Mouse (Mus musculus) liver, embryonic 11.5 days (tissue): Measurements from ENCODE around the gene Ppp2r1b. TPM values are rescaled to one million over a fixed set of nuclear protein-coding genes. Genes with fewer than 3 reads are reported as not detected.

Experiments
- ATAC-seq: fragments of 200-750 bp; cut with Nextera tagmentation; replicated peaks from 2 replicates; pipeline ENCODE4 v1.8.0; 2017; ENCODE audit warnings: moderate number of reproducible peaks, mild to moderate bottlenecking, moderate TSS enrichment, moderate library complexity; ENCODE audit not compliant: low FRiP score
- DNase-seq: peaks from one replicate; pipeline ENCODE4 v3.0.0-alpha.2; 2017; ENCODE audit warnings: low spot score
- H3K27ac ChIP-seq: fragments of 300-500 bp; sonication (generic); 2 replicates; pipeline ENCODE4 v1.5.1; 2014; ENCODE audit warnings: mild to moderate bottlenecking, low read depth, low read length, control low read depth
- H3K27me3 ChIP-seq: fragments of 300-500 bp; sonication (generic); replicated peaks from 2 replicates; pipeline ENCODE4 v1.6.1; 2014; ENCODE audit warnings: low read length, mixed read lengths; ENCODE audit not compliant: control insufficient read depth, insufficient read depth
- H3K36me3 ChIP-seq: fragments of 300-500 bp; sonication (generic); 2 replicates; pipeline ENCODE4 v1.6.1; 2014; ENCODE audit warnings: mild to moderate bottlenecking, low read length, moderate library complexity, mixed read lengths; ENCODE audit not compliant: control insufficient read depth, insufficient read depth
- H3K4me1 ChIP-seq: fragments of 300-500 bp; sonication (generic); replicated peaks from 2 replicates; pipeline ENCODE4 v1.6.1; 2014; ENCODE audit warnings: low read length, mixed read lengths; ENCODE audit not compliant: control insufficient read depth, insufficient read depth
- H3K4me2 ChIP-seq: fragments of 300-500 bp; sonication (generic); 2 replicates; pipeline ENCODE4 v1.6.1; 2014; ENCODE audit warnings: mild to moderate bottlenecking, control low read depth, moderate library complexity
- H3K4me3 ChIP-seq: fragments of 300-500 bp; sonication (generic); 2 replicates; pipeline ENCODE4 v1.5.1; 2014; ENCODE audit warnings: low read depth, low read length, control low read depth
- H3K9ac ChIP-seq: fragments of 300-500 bp; sonication (generic); 2 replicates; pipeline ENCODE4 v1.6.1; 2014; ENCODE audit warnings: low read depth, low read length, control low read depth
- H3K9me3 ChIP-seq: fragments of 300-500 bp; sonication (generic); 2 replicates; pipeline ENCODE4 v1.6.1; 2016; ENCODE audit warnings: low read length, inconsistent platforms, mixed read lengths; ENCODE audit not compliant: control insufficient read depth
- WGBS: fragments of 180-500 bp; shearing (Covaris S2); extraction: QIAGEN DNeasy Blood & Tissue Kit; methylation state at CpG from one replicate; pipeline ENCODE4 v1.1.7; 2014; 5-methylcytosine and 5-hydroxymethylcytosine counted together
- polyA plus RNA-seq: library from polyadenylated mRNA; unstranded; fragments of >200 nt; fragmentation: Nextera tagmentation; extraction: Ambion mirVana; gene quantifications from 2 replicates; pipeline ENCODE4 v1.2.1, GENCODE M21; 2014

Ppp2r1b gene
- polyA plus RNA-seq, 1 experiment from 2014 or later, result 143 TPM

GRCm38 (mm10) chr9:50854376-50854775, 9.3 kb downstream of the Ppp2r1b start:
- peak; percentile 79 for ATAC-seq
- no peaks in the 10 kb centered on the region for H3K9me3 ChIP-seq
- H3K4me3 ChIP-seq, result peak overlapping the region; percentile 20; the same call in 1 of the 2 replicates
- H3K27ac ChIP-seq, result peak overlapping the region; percentile 80
- peak overlapping the region; percentile 60 for H3K4me2 ChIP-seq
- H3K9ac ChIP-seq, result peak overlapping the region; percentile 55
- peaks cover 40% of the 10 kb centered on the region for H3K4me1 ChIP-seq
- H3K36me3 ChIP-seq, result peaks cover under 1% of the 10 kb centered on the region; the same call in 1 of the 2 replicates
- 40% methylated on average over 8 of the region's 8 CpGs for WGBS
- H3K27me3 ChIP-seq, result no peaks in the 10 kb centered on the region
- DNase-seq, result no peak

DNA sequence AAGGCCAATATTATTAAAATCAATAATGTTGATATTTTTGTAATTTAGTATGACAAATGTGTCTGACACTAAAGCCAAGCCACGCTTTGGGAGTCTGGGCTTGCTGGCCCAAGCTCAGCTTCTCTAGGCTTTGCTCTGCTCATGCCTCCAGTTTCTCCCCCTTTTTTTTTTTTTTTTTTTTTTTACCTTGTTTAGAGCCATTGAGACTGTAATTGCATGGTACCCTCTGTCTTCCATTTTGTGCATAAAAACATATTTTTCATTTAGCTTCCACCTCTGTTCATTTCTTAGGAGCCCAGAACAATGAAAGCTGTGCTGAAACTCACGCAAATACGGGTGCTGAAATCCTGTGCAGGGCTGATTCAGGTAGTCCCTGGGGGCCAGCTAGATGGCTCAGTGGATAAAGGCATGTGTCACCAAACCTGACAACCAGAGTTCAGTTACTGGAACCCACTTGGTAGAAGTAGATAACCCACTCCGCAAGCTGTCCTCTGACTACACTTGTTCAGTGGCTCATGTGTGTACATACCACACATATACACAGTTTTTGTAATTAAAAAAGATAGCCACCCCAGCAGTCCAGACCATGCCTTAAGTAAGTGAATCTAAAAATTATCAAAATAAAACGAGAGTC, 10.1 kb downstream of the Ppp2r1b start:
- ATAC-seq (peak; percentile 62), DNase-seq (no peak)
- H3K27me3 ChIP-seq, result no peaks in the 10 kb centered on the region
- 53% methylated on average over 5 of the region's 5 CpGs for WGBS
- H3K36me3 ChIP-seq, result peaks cover 9% of the 10 kb centered on the region
- peak overlapping the region; percentile 4; the same call in 1 of the 2 replicates for H3K4me3 ChIP-seq
- H3K4me2 ChIP-seq, result peak overlapping the region; percentile 83
- H3K9me3 ChIP-seq, result no peaks in the 10 kb centered on the region
- H3K9ac ChIP-seq, result no peak overlapping the region; the same call in 1 of the 2 replicates
- H3K27ac ChIP-seq, result peak overlapping the region; percentile 83
- H3K4me1 ChIP-seq, result peaks cover 38% of the 10 kb centered on the region

DNA sequence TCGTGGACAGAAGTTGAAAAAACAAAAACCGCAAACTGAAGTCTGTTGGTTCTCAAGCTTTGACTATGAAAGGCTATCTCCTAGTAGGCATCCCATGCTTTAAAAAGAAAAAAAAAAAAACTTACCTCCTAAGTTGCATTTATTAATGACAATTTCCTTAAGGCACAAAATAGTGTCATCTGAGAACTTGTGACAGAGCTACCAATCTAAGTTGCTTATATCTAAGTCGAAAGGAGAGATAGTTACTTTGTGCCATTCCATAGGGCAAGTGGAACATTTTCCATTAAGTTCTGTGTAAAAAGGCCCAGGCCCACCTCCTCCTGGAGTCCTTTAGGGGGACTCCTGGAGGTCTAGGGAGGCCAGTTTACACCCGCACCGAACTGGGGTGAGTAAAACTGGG, 10.7 kb downstream of the Ppp2r1b start:
- no peak for ATAC-seq
- peaks cover 34% of the 10 kb centered on the region for H3K4me1 ChIP-seq
- H3K4me3 ChIP-seq, result peak overlapping the region; percentile 72; the same call in 1 of the 2 replicates
- H3K4me2 ChIP-seq, result peak overlapping the region; percentile 83
- H3K27ac ChIP-seq, result peak overlapping the region; percentile 83
- H3K9me3 ChIP-seq, result no peaks in the 10 kb centered on the region
- H3K27me3 ChIP-seq, result no peaks in the 10 kb centered on the region
- peaks cover 14% of the 10 kb centered on the region for H3K36me3 ChIP-seq
- WGBS, result 57% methylated on average over 5 of the region's 5 CpGs
- DNase-seq, result no peak
- peak overlapping the region; percentile 70 for H3K9ac ChIP-seq

DNA sequence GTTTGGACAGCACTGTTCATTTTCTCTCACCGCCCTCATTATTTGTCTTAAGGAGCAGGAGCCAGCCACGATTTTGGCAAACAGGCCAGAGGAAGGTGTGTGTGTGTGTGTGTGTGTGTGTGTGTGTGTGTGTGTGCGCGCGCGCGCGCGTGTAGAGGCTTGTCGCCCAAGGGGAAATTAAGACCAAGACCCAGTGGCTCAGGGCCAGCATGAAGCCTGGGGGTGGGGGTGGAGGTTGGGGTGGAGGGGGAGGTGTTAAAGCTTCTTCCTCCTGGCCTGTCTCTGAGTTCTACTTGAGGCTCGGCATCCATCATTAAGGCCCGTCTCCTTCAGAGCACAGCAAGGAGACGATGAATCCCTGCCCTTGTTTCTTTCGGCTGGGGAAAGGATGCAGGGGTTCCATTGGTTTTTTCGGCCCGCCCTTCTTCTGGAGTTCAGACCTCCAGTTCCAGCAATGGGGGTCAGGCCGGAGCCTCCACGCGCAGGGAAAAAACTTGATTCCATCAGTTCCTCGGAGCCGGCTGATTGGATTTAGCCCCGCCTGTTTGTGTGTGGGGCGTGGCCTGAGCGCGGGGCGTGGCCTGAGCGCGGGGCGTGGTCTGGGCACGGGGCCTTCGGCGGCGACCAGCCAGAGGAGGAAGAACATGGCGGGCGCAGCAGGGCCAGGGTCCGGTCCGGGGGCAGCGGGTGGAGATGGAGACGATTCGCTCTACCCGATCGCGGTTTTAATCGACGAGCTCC, 11.4 kb downstream of the Ppp2r1b start:
- H3K9me3 ChIP-seq, result no peaks in the 10 kb centered on the region
- H3K27ac ChIP-seq, result peak overlapping the region; percentile 83
- H3K27me3 ChIP-seq, result no peaks in the 10 kb centered on the region
- ATAC-seq (peak; percentile 82), DNase-seq (peak; percentile 98)
- 1% methylated on average over 45 of the region's 45 CpGs for WGBS
- H3K9ac ChIP-seq, result peak overlapping the region; percentile 70
- H3K4me1 ChIP-seq, result peaks cover 31% of the 10 kb centered on the region
- peak overlapping the region; percentile 83 for H3K4me2 ChIP-seq
- H3K36me3 ChIP-seq, result peaks cover 18% of the 10 kb centered on the region
- H3K4me3 ChIP-seq, result peak overlapping the region; percentile 72

DNA sequence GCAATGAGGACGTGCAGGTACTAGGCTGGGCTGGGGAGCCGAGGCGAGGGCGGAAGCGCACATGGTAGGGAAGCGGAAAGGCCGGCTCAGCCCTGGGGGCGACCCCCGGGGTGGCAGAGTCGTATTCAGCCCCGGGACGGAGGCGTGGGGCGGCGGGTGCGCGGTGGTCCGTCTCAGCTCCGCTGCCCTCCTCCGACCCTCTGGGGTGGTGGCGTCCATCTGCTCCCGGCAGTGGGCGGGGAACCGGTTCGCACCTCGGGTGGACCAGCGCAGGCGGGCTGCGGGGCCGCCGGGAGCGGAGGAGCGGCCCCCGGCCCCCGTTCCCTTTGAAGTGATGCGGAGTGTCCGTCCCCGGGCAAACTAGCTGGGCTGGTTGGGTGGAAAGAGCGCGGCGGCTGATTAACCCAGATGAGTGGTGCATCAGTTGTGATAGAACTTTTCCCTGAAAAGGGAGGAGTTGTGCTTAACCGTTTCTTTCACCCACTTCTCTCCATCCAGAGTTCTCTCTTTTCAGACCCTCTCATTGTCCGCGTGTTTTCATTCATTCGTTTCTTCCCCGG, 12.1 kb downstream of the Ppp2r1b start:
- DNase-seq (no peak), ATAC-seq (peak; percentile 40)
- Histone ChIP-seq H3K9ac (peak overlapping the region; percentile 70), H3K9me3 (no peaks in the 10 kb centered on the region), H3K36me3 (peaks cover 24% of the 10 kb centered on the region), H3K4me1 (peaks cover 31% of the 10 kb centered on the region), H3K4me3 (peak overlapping the region; percentile 72), H3K27me3 (no peaks in the 10 kb centered on the region), H3K27ac (peak overlapping the region; percentile 83), H3K4me2 (peak overlapping the region; percentile 83)
- under 1% methylated on average over 45 of the region's 46 CpGs for WGBS

DNA sequence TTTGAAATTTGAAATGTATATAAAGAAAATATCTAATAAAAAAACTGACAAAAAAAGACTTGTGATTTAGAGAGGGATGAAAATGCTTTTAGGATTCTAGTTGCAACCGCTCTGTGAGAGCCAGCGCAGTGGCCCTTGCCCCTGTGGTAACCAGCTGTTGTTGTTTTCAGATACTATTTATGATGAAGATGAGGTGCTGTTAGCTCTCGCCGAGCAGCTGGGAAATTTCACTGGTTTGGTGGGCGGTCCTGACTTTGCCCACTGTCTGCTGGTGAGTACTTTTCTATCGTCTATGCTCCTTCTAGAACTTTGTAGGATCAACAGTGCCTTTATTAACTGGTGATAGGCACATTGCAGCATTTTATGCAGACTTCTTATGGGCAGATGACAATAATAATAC, 13.6 kb downstream of the Ppp2r1b start:
- 89% methylated on average over 6 of the region's 6 CpGs for WGBS
- no peak overlapping the region for H3K4me2 ChIP-seq

GRCm38 (mm10) chr9:50861119-50861839, 16.2 kb downstream of the Ppp2r1b start:
- no peak overlapping the region for H3K9ac ChIP-seq
- no peak overlapping the region for H3K4me2 ChIP-seq
- H3K4me3 ChIP-seq, result no peak overlapping the region
- no peaks in the 10 kb centered on the region for H3K27me3 ChIP-seq
- H3K36me3 ChIP-seq, result peaks cover 47% of the 10 kb centered on the region
- no peak overlapping the region for H3K27ac ChIP-seq
- DNase-seq, result no peak
- H3K4me1 ChIP-seq, result no peaks in the 10 kb centered on the region; the same call in 1 of the 2 replicates
- ATAC-seq, result no peak
- no peaks in the 10 kb centered on the region for H3K9me3 ChIP-seq
- 94% methylated on average over 18 of the region's 18 CpGs for WGBS

More for the DNA sequence above, 13.6 kb downstream of the Ppp2r1b start:
- ATAC-seq, result no peak
- no peak for DNase-seq
- no peak overlapping the region for H3K27ac ChIP-seq
- no peaks in the 10 kb centered on the region for H3K9me3 ChIP-seq
- no peak overlapping the region for H3K9ac ChIP-seq
- peaks cover 38% of the 10 kb centered on the region for H3K36me3 ChIP-seq
- H3K4me3 ChIP-seq, result no peak overlapping the region
- peaks cover 23% of the 10 kb centered on the region for H3K4me1 ChIP-seq
- H3K27me3 ChIP-seq, result no peaks in the 10 kb centered on the region

DNA sequence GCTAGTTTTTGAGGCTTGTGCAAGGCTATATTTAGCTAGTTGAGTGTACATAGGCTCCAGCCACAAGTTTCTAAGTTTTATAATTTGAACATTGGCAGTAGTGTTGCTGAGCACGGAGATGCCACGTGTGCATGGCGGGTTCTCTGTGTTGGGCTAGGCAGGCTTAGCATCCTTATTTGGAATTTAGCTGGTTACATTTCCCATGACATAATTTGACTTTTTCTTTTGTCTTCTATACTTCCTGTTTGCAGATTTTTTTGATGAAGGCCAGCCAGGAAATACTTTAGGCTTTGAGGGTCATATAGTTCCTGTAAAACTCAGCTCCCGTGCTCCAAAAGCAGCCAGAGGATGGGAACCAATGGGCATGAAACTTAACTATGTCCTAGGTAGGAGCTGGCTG, 18.7 kb downstream of the Ppp2r1b start:
- 88% methylated on average over 4 of the region's 4 CpGs for WGBS
- Histone ChIP-seq H3K27ac (no peak overlapping the region), H3K36me3 (peaks cover 69% of the 10 kb centered on the region)

More for the DNA sequence above, 18.7 kb downstream of the Ppp2r1b start:
- Histone ChIP-seq H3K4me1 (no peaks in the 10 kb centered on the region; the same call in 1 of the 2 replicates), H3K9ac (no peak overlapping the region), H3K27me3 (no peaks in the 10 kb centered on the region), H3K9me3 (no peaks in the 10 kb centered on the region), H3K4me3 (no peak overlapping the region), H3K4me2 (no peak overlapping the region)
- DNase-seq, result no peak
- no peak for ATAC-seq
